Mouse (Mus musculus): ENCODE results near the gene Catsper1.
"Not testable (repeated sequence)": the region's sequence is repeated elsewhere in the genome, so short reads cannot be mapped to it uniquely, and the experiment has no call there.

The Catsper1 gene

DNA sequence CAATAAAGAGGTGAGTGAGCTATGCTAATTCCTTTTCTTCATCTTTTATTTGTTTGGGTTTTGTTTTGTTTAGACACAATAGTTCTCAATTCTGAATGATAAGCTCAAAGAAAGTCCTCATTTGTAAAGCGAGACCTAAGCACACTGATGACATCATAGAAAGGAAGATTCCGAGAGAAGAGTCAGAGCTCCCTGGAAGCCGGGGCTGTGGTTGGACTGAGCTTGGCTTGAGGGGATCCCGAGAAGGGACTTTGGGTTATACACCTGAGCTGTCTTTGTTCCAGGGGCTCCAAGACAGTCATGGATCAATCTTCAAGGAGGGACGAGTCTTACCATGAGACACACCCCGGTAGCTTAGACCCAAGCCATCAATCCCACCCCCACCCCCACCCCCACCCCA is at the start of gene Catsper1:
Gene Catsper1 (plus strand): TSS at position 301 of the 400 bp plus-strand sequence.
- DNase-seq (ENCODE audit: low spot score), result no peak

GRCm38 (mm10) chr19:5294972-5295735 is 40.4 kb upstream of the Catsper1 start, which contains the start of gene Sf3b2:
TSS of gene Sf3b2 (minus strand) at chr19:5295455.
- peak; percentile 100 for DNase-seq (ENCODE audit: low spot score)

DNA sequence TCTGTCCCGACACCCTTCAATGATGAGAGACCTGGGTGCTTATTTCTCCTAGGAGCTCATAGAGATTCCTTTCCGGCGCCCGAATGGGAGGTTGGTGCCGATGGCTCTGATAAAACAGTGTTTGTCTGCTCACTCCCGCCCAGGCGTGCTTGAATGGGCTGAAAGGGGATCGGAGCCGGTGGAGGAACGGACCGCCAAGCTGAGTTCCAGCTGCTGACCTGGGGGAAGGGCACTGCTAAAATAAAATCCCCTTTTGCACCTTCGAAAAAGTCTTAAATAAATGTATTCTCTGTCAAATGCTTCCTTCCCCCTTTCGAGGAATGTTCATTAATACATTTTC is 39.8 kb upstream of the Catsper1 start:
- no peak for DNase-seq (ENCODE audit: low spot score)

- DNase-seq (ENCODE audit: low spot score), result no peak
Observed at GRCm38 (mm10) chr19:5296630-5297029, 38.9 kb upstream of the Catsper1 start.

GRCm38 (mm10) chr19:5297903-5298800 is 37.4 kb upstream of the Catsper1 start, which contains the start of gene Gal3st3:
TSS of gene Gal3st3 (plus strand) at chr19:5298331.
- DNase-seq (ENCODE audit: low spot score), result peak; percentile 65

GRCm38 (mm10) chr19:5300588-5300987 is 35.0 kb upstream of the Catsper1 start:
- DNase-seq (ENCODE audit: low spot score), result no peak

GRCm38 (mm10) chr19:5302455-5302854 is 33.1 kb upstream of the Catsper1 start:
- DNase-seq (ENCODE audit: low spot score), result peak; percentile 75

- DNase-seq (ENCODE audit: low spot score), result no peak
Observed at GRCm38 (mm10) chr19:5306279-5306678, 29.3 kb upstream of the Catsper1 start.

DNA sequence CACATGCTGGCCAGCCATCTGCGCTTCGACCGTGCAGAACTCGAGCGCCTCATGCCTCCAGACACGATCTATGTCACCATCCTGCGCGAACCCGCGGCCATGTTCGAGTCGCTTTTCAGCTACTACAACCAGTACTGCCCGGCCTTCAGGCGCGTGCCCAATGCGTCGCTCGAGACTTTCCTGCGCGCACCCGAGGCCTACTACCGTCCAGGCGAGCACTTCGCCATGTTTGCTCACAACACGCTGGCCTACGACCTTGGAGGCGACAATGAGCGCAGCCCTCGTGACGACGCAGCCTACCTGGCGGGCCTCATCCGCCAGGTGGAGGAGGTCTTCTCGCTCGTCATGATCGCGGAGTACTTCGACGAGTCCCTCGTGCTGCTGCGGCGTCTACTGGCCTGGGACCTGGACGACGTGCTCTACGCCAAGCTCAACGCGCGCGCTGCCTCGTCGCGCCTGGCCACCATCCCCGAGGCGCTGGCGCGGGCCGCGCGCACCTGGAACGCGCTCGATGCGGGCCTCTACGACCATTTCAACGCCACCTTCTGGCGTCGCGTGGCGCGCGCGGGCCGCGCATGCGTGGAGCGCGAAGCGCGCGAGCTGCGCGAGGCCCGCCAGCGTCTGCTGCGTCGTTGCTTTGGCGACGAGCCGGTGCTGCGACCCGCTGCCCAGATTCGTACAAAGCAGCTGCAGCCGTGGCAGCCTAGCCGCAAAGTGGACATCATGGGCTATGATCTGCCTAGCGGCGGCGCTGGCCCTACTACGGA is 28.4 kb upstream of the Catsper1 start:
- DNase-seq (ENCODE audit: low spot score), result no peak

DNA sequence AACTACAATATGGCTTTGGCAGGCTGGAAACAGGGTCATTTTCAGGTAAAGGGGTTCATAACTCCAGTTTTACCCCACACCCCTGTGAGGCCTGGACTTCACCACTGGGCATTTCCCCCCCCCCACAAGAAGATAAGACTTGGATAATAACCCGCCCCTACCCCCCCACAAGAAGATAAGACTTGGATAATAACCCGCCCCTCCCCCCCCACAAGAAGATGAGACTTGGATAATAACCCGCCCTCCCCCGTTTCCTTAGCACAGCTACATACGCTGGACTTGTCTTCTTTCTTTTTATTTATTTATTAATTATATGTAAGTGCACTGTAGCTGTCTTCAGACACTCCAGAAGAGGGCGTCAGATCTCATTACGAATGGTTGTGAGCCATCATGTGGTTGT is 26.5 kb upstream of the Catsper1 start:
- DNase-seq (ENCODE audit: low spot score), result peak; percentile 45

- no peak for DNase-seq (ENCODE audit: low spot score)
Observed at GRCm38 (mm10) chr19:5313189-5313588, 22.4 kb upstream of the Catsper1 start.

DNA sequence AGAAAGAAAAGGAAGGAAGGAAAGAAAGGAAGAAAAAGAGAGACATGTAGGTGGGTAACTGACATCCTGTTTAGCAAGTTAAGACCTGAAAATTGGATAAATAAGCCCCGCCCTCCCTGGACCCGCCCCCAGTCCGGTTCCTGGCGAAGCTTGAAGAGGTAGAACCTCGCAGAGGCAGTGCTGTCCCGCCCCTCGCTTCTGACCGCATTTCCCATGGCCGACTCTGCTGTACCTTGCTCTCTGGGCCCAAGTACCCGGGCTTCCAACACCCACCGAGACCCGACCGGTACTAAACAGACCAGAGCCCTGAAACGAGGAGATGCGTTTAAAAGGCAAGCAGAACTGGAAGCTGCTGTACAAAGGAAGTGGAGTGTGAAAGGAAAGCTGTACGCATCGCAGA is 11.7 kb upstream of the Catsper1 start:
- DNase-seq (ENCODE audit: low spot score), result no peak

- DNase-seq (ENCODE audit: low spot score), result no peak
Observed at GRCm38 (mm10) chr19:5327970-5328369, 7.6 kb upstream of the Catsper1 start.

- DNase-seq (ENCODE audit: low spot score), result no peak
Observed at GRCm38 (mm10) chr19:5334741-5335140, 800 bp upstream of the Catsper1 start.

DNA sequence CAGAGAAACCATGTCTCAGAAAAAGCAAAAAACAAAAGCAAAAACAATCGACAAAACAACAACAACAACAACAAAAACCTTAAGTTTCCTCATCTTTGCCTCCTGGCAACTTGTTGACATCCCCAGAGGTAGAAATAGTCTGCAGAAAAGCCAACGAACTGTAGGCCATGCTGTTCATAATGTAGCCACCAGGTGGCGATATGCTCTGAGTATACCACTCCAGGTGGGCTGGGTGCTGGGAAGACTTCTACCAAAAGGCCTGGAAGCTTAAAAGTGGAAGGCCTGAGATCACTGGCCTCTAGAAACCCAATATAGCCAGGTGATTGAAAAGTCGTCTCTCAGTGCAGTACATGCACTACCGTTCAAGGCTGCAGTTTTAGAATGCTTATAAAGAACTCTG is 2.4 kb downstream of the Catsper1 start:
- peak; percentile 85 for DNase-seq (ENCODE audit: low spot score)

DNA sequence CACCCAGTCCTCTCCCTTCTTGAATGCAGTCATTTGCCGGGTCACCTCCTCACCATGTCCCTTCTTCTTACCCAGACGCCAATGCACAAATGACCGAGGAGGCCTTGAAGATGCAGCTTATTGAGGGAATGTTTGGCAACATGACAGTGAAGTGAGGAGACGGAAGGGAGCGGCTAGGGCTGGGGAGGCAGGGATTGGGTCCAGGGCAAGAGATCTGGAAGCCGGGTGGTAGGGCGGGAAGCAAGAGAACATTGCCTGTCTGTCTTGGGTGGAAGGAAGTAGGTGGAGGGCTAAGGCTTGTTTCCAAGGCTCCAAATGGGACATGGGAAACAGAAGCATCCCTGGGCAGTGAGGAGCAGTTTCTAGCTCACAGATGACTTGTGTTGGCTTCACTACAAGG is 5.8 kb downstream of the Catsper1 start:
- no peak for DNase-seq (ENCODE audit: low spot score)

GRCm38 (mm10) chr19:5345297-5346131 is 10.0 kb downstream of the Catsper1 start:
- DNase-seq (ENCODE audit: low spot score), result no peak

- DNase-seq (ENCODE audit: low spot score), result no peak
Observed at GRCm38 (mm10) chr19:5348064-5348463, 12.5 kb downstream of the Catsper1 start.

DNA sequence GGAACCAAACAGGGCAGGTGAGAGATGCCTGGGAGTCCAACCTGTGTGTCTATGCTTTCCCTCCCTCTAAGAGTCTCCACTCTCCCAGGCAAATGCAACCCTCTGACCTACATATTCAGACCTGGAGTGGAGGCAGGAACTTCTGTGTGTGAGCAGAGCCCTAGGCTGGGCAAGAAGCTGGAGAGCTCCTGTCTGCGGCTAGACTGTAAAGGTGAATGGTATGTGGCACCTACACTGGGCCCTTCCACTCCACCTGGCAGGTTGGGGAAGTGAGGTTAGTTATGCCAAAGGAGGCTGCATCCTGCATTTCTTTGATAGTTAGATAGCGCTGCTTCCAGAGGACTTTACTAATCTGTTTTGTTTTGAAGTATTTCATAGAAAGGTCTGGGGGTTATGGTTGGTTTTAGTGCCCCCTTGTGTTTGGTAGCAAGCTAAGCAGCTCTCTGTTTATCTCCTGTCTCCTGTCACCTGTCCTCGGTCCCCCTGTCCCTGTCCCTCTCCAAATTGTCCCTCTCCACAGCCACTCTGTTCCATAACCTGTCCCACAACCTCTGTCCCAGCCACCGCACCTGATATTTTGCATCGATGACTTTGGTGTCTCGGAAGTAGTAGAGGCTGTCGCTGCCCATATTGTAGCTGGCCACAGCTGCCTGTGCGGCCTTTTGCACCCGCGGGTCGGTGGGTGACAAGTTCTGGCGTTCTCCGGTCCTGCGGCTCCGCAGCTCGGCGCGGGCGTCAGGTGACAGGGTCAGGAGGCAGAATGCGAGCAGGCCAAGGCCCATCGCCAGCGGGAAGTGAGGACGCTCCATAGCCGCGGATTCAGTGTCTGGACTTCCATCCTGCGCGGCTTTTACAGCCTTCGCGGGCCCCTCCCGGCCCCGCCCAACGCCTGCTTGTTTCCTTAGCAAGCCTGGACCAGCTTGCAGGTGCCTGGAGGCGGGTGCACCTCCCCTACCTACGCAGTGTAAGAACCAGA is 13.3 kb downstream of the Catsper1 start:
- peak; percentile 79 for DNase-seq (ENCODE audit: low spot score)

DNA sequence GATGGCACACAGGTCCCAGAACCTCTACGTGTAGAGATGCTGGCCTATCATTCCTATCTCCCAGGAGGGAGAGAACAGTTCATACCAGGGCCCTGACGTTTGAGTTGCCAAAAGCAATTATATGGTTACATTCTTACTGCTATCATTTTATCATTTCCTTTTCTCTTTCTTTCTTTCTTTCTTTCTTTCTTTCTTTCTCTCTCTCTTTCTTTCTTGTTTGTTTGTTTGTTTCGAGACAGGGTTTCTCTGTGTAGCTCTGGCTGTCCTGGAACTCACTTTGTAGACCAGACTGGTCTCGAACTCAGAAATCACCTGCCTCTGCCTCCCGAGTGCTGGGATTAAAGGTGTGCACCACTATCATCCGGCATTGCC is 13.9 kb downstream of the Catsper1 start, which contains the start of gene Cst6:
Gene Cst6 (minus strand): TSS at position 73 of the 372 bp plus-strand sequence.
- DNase-seq (ENCODE audit: low spot score), result not testable (repeated sequence)
